In the genomic region with DNA sequence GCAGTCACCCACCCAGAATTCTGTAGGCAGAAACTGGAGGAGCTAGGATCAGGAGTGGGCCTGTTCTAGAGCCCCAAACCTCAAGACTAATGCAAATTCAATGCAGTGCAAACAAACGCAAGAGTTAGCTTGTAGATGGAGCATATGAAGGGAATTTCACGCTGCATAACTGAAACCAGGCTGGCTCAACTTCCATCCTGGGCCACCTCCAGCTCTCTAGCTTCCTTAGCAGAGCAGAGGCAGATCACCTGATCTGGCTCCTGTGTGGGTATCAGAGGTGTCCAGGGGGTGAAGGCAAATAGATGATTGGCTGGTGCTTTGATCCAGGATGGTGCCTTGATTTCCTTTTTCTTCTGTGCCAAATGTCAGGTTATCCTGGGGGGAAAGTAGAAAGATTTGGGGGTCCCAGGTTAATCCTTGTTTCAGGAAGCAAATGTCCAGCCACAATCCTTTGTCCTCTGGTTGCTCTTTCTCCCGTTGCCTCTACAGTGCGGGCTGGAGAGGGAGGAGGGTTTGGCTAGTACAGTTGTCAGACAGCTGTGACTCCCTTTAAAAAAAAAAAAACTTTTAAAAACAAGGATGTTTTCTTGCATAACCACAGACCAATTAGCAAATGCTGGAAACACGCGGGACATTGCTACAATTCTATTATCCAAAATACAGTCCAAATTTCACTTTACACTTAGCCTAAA, we compare ENCODE assay signal across 7 mouse cellular contexts.
DNase-seq lines count a peak whose midpoint lies in the region; ATAC-seq and TF ChIP-seq lines count a peak whose summit lies in the region.

No protein-coding gene starts in this region.

- no peaks in the 10 kb centered on the region for H3K27me3 ChIP-seq in kidney, adult 2 months (replicated peaks; ENCODE audit: control insufficient read depth, insufficient read depth, low read length)
- no peaks in the 10 kb centered on the region for H3K27me3 ChIP-seq in kidney, embryonic 14.5 days (ENCODE audit: control insufficient read depth, insufficient read depth, low read length)

- no peak overlapping the region for H3K4me2 ChIP-seq in kidney, embryonic 14.5 days (replicated peaks; ENCODE audit: low read depth, low read length)

- WGBS in kidney, adult 2 months, result 38% methylated on average over 6 of the region's 6 CpGs
- 51% methylated on average over 6 of the region's 6 CpGs for WGBS in kidney, embryonic 14.5 days

- no peaks in the 10 kb centered on the region for H3K9me3 ChIP-seq in kidney, embryonic 14.5 days (ENCODE audit: control insufficient read depth, low read length)

- peak; percentile 44 for DNase-seq in kidney, adult 2 months
- peak; percentile 74 for DNase-seq in right cerebral cortex, adult 18-20 months
- no peak for DNase-seq in right cerebral cortex, postnatal 4 days
- peak; percentile 44 to 46 for DNase-seq in heart, postnatal 10 days
- no peak for DNase-seq in thymus, postnatal 4 days
- no peak for DNase-seq in gastrocnemius, adult 8-10 months (ENCODE audit: low spot score in 2 of 2)

- H3K4me3 ChIP-seq in kidney, adult 2 months (ENCODE audit: insufficient read depth, low read depth, low read length), result no peak overlapping the region
- H3K4me3 ChIP-seq in kidney, embryonic 14.5 days (ENCODE audit: low read length), result no peak overlapping the region

- no peaks in the 10 kb centered on the region for H3K36me3 ChIP-seq in kidney, adult 2 months (ENCODE audit: control insufficient read depth, insufficient read depth, low read length)
- no peaks in the 10 kb centered on the region for H3K36me3 ChIP-seq in kidney, embryonic 14.5 days (ENCODE audit: control insufficient read depth, insufficient read depth, low read length)

- TF ChIP-seq POLR2A in kidney, adult 2 months (IDR thresholded peaks at IDR 0.05; ENCODE audit: low read depth, low read length), result no peak

- intact Hi-C loops in heart, postnatal 10 days (cut with DNase I), result no loop called here

- no peak for ATAC-seq in kidney, embryonic 14.5 days (ENCODE audit: low FRiP score, low TSS enrichment)

- no peak overlapping the region for H3K9ac ChIP-seq in kidney, embryonic 14.5 days (ENCODE audit: low read depth, low read length)

- TF ChIP-seq CTCF in kidney, adult 2 months (conservative IDR thresholded peaks at IDR 0.05; ENCODE audit: insufficient read depth, insufficient read length, low read depth, low read length), result no peak

- H3K27ac ChIP-seq in kidney, adult 2 months (ENCODE audit: insufficient read depth, low read depth, low read length), result 0 out of 2 replicates have a peak overlapping the region, but pooled peaks have one; percentile 21
- H3K27ac ChIP-seq in kidney, embryonic 14.5 days (ENCODE audit: low read depth, low read length), result no peak overlapping the region; the same call in 1 of the 2 replicates

- peaks cover 38% of the 10 kb centered on the region for H3K4me1 ChIP-seq in kidney, adult 2 months (ENCODE audit: control insufficient read depth, insufficient read depth, low read length)
- peaks cover 36% of the 10 kb centered on the region for H3K4me1 ChIP-seq in kidney, embryonic 14.5 days (ENCODE audit: control insufficient read depth, insufficient read depth, low read length)

Comparison
In these comparisons a context has a peak if more than half of its experiments do, and no peak if none do; other contexts are left out.
1. DNase-seq: peak in kidney, adult 2 months (single experiment), right cerebral cortex, adult 18-20 months (single experiment) and heart, postnatal 10 days (2 of 2); none in right cerebral cortex, postnatal 4 days (single experiment), thymus, postnatal 4 days (single experiment) and gastrocnemius, adult 8-10 months (0 of 2).